Mouse (Mus musculus): ENCODE data around the gene Snx29. TPM values are rescaled to one million over a fixed set of nuclear protein-coding genes. Genes with fewer than 3 reads are reported as not detected.

The Snx29 gene
- polyA plus RNA-seq, 1 experiment from 2014 or later: 12.5 TPM

DNA sequence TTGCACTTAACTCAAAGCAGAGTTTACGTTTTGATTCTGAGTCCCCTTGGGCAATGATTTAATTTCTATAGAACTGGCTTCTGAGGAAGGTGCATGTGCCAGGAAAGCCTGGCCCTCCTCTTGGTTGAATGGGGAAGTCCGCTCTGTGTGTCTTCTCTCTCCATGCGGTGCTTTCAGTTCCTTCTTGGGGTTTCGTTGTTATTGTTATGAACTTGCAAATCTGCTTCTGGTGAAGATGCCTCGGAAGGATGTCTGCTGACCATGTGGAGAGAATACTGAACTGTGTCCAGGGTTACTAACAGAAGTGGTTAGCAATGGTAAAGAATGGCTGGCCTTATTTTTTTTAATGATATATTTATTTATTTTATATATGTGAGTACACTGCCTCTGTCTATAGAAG lies 63.1 kb downstream of the Snx29 start:
- Histone ChIP-seq H3K27me3 (ENCODE audit: control insufficient read depth, insufficient read depth, low read length) (no peaks in the 10 kb centered on the region), H3K36me3 (ENCODE audit: control insufficient read depth, insufficient read depth, low read length) (no peaks in the 10 kb centered on the region), H3K9ac (ENCODE audit: low read length) (no peak overlapping the region), H3K4me1 (replicated peaks; ENCODE audit: control insufficient read depth, insufficient read depth, low read length) (no peaks in the 10 kb centered on the region), H3K4me2 (ENCODE audit: low read depth, low read length, severe bottlenecking) (no peak overlapping the region), H3K27ac (ENCODE audit: low read depth, low read length) (no peak overlapping the region), H3K9me3 (ENCODE audit: control insufficient read depth, low read length) (no peaks in the 10 kb centered on the region), H3K4me3 (ENCODE audit: low read depth, low read length) (no peak overlapping the region)
- 89% methylated on average over 5 of the region's 5 CpGs for WGBS
- ATAC-seq (replicated peaks; ENCODE audit: low FRiP score) (no peak), DNase-seq (ENCODE audit: low spot score) (no peak)

DNA sequence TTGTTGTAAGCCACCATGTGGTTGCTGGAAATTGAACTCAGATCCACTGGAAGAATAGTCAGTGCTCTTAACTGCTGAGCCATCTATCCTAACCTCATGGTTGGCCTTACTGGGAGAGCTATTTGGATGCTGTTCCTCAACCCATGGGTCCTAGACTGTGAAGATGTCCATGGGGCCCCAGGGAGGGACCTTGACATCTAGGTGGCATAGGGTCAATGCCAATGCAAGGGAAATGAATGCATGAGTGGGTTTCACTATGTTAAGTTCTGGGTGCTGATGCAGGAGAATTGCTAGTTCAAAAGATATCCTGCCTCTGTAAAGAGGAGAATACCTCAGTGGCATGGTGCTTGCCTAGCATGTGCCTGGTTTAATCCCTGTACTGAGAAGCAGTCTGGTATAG lies 63.5 kb downstream of the Snx29 start:
- Histone ChIP-seq H3K9ac (ENCODE audit: low read length) (no peak overlapping the region), H3K27ac (ENCODE audit: low read depth, low read length) (no peak overlapping the region), H3K4me2 (ENCODE audit: low read depth, low read length, severe bottlenecking) (no peak overlapping the region), H3K4me1 (replicated peaks; ENCODE audit: control insufficient read depth, insufficient read depth, low read length) (no peaks in the 10 kb centered on the region), H3K9me3 (ENCODE audit: control insufficient read depth, low read length) (no peaks in the 10 kb centered on the region), H3K27me3 (ENCODE audit: control insufficient read depth, insufficient read depth, low read length) (no peaks in the 10 kb centered on the region), H3K4me3 (ENCODE audit: low read depth, low read length) (no peak overlapping the region), H3K36me3 (ENCODE audit: control insufficient read depth, insufficient read depth, low read length) (no peaks in the 10 kb centered on the region)
- no peak for ATAC-seq (replicated peaks; ENCODE audit: low FRiP score)
- peak; percentile 41 for DNase-seq (ENCODE audit: low spot score)

DNA sequence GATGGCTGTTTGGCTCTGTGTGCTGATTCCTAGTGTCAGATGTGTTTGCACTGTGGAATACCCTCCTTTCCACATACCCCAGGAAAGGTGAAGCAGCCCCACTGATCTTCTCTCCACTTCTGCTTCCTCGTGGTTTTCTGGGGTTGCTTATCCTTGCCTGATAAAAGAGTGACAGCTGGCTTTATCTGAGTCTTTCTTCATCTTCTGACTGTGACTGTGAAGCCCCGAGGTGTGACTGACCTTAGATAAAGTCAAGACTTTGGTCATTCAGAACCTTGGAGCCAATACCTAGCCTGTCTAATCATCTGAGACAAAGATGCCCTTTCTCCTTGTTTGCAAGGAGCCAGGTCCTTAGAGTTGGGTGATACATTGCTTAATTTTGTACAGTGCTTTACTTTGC lies 65.4 kb downstream of the Snx29 start:
- no peaks in the 10 kb centered on the region for H3K4me1 ChIP-seq (replicated peaks; ENCODE audit: control insufficient read depth, insufficient read depth, low read length)
- no peak overlapping the region for H3K9ac ChIP-seq (ENCODE audit: low read length)
- ATAC-seq (replicated peaks; ENCODE audit: low FRiP score) (no peak), DNase-seq (ENCODE audit: low spot score) (no peak)
- WGBS: 67% methylated on average over 2 of the region's 2 CpGs
- no peak overlapping the region for H3K4me3 ChIP-seq (ENCODE audit: low read depth, low read length)
- H3K27me3 ChIP-seq (ENCODE audit: control insufficient read depth, insufficient read depth, low read length): no peaks in the 10 kb centered on the region
- no peaks in the 10 kb centered on the region for H3K9me3 ChIP-seq (ENCODE audit: control insufficient read depth, low read length)
- no peak overlapping the region for H3K4me2 ChIP-seq (ENCODE audit: low read depth, low read length, severe bottlenecking)
- H3K36me3 ChIP-seq (ENCODE audit: control insufficient read depth, insufficient read depth, low read length): no peaks in the 10 kb centered on the region
- no peak overlapping the region for H3K27ac ChIP-seq (ENCODE audit: low read depth, low read length)

DNA sequence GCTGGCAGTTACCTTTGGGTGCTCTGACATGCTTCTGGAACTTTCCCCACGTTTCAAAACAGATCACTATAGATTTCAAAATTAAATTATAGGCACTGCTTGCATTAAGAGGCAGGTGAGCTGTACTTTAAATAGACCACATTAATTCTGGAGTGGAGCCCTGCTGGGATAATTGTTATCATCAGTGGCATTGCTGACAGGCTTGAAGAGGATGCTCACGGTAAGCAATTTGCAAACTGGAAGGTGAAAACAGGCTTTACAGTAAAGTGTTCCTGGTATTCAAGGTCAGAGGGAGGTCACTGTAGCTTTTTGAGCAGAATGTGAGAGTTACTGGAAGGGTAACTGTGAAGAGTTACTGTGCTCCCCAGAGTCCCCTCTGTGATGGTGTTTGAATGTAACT lies 66.6 kb downstream of the Snx29 start:
- no peak overlapping the region for H3K4me3 ChIP-seq (ENCODE audit: low read depth, low read length)
- DNase-seq (ENCODE audit: low spot score): no peak
- no peak for ATAC-seq (replicated peaks; ENCODE audit: low FRiP score)

DNA sequence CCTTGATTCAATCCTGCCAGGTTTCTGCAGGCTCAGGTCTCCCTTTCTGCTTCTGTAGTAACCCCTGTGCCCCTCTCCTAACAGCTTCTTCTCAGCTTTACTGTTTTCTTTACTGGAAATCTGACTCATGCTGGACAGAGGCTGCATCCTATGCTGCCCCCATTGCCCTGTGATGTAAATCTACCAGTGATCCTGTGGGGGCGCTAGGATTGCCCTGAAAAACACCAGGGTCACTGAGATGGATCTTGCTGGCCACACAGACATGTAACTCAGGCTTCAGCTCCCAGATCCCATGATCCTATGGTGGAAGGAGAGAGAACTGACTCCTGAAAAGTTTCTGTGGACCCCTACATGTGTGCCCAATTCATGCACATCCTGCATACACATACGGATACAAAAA lies 73.9 kb downstream of the Snx29 start:
- DNase-seq (ENCODE audit: low spot score) (no peak), ATAC-seq (replicated peaks; ENCODE audit: low FRiP score) (no peak)
- Histone ChIP-seq H3K9me3 (ENCODE audit: control insufficient read depth, low read length) (no peaks in the 10 kb centered on the region), H3K9ac (ENCODE audit: low read length) (no peak overlapping the region), H3K27ac (ENCODE audit: low read depth, low read length) (no peak overlapping the region), H3K4me1 (replicated peaks; ENCODE audit: control insufficient read depth, insufficient read depth, low read length) (no peaks in the 10 kb centered on the region), H3K36me3 (ENCODE audit: control insufficient read depth, insufficient read depth, low read length) (no peaks in the 10 kb centered on the region), H3K27me3 (ENCODE audit: control insufficient read depth, insufficient read depth, low read length) (no peaks in the 10 kb centered on the region), H3K4me2 (ENCODE audit: low read depth, low read length, severe bottlenecking) (no peak overlapping the region), H3K4me3 (ENCODE audit: low read depth, low read length) (no peak overlapping the region)
- WGBS: 63% methylated on average over 2 of the region's 2 CpGs

More for the DNA sequence above, 66.6 kb downstream of the Snx29 start:
- 46% methylated on average over 2 of the region's 2 CpGs for WGBS
- no peaks in the 10 kb centered on the region for H3K4me1 ChIP-seq (replicated peaks; ENCODE audit: control insufficient read depth, insufficient read depth, low read length)
- H3K27ac ChIP-seq (ENCODE audit: low read depth, low read length): no peak overlapping the region
- no peak overlapping the region for H3K9ac ChIP-seq (ENCODE audit: low read length)
- no peaks in the 10 kb centered on the region for H3K9me3 ChIP-seq (ENCODE audit: control insufficient read depth, low read length)
- no peaks in the 10 kb centered on the region for H3K36me3 ChIP-seq (ENCODE audit: control insufficient read depth, insufficient read depth, low read length)
- H3K27me3 ChIP-seq (ENCODE audit: control insufficient read depth, insufficient read depth, low read length): no peaks in the 10 kb centered on the region
- H3K4me2 ChIP-seq (ENCODE audit: low read depth, low read length, severe bottlenecking): no peak overlapping the region

DNA sequence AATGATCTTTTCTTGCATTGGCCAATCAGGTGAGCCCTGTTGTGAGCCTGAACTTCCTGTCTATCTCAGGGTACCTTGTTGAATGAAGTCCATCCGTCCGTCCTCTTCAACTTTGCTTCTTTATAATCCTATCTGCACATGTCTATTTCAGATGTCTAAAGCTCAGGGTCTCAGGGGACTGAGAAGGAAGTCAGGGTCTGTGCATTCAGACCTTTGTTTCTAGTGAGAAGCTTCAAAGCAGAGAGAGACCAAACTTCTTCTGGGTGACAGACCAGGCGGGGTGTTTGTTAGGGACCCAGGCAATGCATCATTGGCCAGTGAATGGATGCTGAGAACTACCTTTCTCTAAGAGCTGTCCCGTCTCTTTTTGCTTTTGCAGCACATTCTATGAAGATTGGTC lies 76.7 kb downstream of the Snx29 start:
- ATAC-seq (replicated peaks; ENCODE audit: low FRiP score): no peak
- no peak overlapping the region for H3K4me2 ChIP-seq (ENCODE audit: low read depth, low read length, severe bottlenecking)
- DNase-seq (ENCODE audit: low spot score): no peak
- H3K9me3 ChIP-seq (ENCODE audit: control insufficient read depth, low read length): no peaks in the 10 kb centered on the region
- H3K36me3 ChIP-seq (ENCODE audit: control insufficient read depth, insufficient read depth, low read length): no peaks in the 10 kb centered on the region
- no peaks in the 10 kb centered on the region for H3K27me3 ChIP-seq (ENCODE audit: control insufficient read depth, insufficient read depth, low read length)
- no peak overlapping the region for H3K27ac ChIP-seq (ENCODE audit: low read depth, low read length)
- no peaks in the 10 kb centered on the region for H3K4me1 ChIP-seq (replicated peaks; ENCODE audit: control insufficient read depth, insufficient read depth, low read length)
- no peak overlapping the region for H3K4me3 ChIP-seq (ENCODE audit: low read depth, low read length)
- H3K9ac ChIP-seq (ENCODE audit: low read length): no peak overlapping the region
- 87% methylated on average over 4 of the region's 4 CpGs for WGBS

DNA sequence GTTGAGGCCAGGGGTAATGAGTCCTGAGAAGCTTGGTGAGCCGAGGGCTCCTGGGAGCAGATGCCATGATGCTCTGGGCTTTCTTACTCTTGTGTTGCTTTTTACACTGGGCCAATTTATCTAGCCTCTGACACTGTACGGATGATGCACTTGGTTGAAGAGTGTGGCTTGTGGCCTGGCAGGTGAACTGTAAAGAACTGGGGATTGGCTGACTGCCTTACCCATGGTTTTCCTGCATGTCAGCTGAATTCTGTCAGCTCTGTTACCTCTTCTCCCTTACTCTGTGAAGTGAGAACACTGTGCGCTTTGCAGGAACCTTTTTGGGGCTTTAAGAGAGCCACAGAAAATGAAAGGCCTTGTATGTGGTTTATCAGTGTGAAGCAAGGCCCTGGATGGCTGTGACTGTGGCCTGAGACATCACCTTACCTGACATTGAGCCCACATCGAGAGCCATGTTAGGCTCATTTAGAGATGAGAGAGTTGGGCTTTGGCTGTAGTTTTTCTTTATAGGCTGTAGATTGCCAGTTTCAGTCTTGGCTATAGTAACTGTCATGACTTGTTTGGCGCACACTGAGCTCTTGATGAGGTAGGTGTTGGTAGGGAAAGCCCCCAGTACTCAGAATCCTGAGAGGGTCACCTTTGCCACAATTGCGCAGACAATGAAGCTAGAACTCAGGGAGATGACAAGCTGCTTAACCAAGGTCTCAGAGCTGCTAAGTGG lies 77.3 kb downstream of the Snx29 start:
- H3K4me3 ChIP-seq (ENCODE audit: low read depth, low read length): no peak overlapping the region
- H3K27me3 ChIP-seq (ENCODE audit: control insufficient read depth, insufficient read depth, low read length): no peaks in the 10 kb centered on the region
- H3K36me3 ChIP-seq (ENCODE audit: control insufficient read depth, insufficient read depth, low read length): no peaks in the 10 kb centered on the region
- no peaks in the 10 kb centered on the region for H3K9me3 ChIP-seq (ENCODE audit: control insufficient read depth, low read length)
- H3K4me1 ChIP-seq (replicated peaks; ENCODE audit: control insufficient read depth, insufficient read depth, low read length): no peaks in the 10 kb centered on the region
- ATAC-seq (replicated peaks; ENCODE audit: low FRiP score): no peak
- no peak overlapping the region for H3K27ac ChIP-seq (ENCODE audit: low read depth, low read length)
- WGBS: 91% methylated on average over 6 of the region's 6 CpGs
- no peak overlapping the region for H3K9ac ChIP-seq (ENCODE audit: low read length)
- H3K4me2 ChIP-seq (ENCODE audit: low read depth, low read length, severe bottlenecking): no peak overlapping the region
- DNase-seq (ENCODE audit: low spot score): no peak

DNA sequence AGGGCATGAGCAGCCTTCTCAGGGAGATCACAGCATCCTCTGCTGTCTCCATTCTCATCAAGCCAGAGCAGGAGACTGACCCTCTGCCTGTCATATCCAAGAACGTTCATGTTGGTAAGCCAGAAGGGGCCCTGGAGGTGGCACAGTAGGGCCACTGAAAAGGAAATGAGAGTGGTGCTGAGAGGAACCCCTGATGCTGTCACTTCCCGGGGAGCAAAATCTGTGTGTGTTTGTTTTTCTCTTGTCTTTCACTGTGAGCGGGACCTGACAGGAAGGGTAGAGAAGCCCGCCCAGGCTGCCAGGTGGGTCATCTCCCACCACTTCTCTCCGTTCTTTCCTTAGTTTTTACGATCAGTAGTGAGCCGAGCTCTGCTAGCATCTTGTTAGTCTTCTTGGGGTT lies 78.2 kb downstream of the Snx29 start:
- WGBS: 86% methylated on average over 7 of the region's 7 CpGs
- H3K9ac ChIP-seq (ENCODE audit: low read length): no peak overlapping the region
- DNase-seq (ENCODE audit: low spot score): no peak
- H3K4me3 ChIP-seq (ENCODE audit: low read depth, low read length): no peak overlapping the region
- no peaks in the 10 kb centered on the region for H3K36me3 ChIP-seq (ENCODE audit: control insufficient read depth, insufficient read depth, low read length)
- H3K27me3 ChIP-seq (ENCODE audit: control insufficient read depth, insufficient read depth, low read length): no peaks in the 10 kb centered on the region
- no peaks in the 10 kb centered on the region for H3K9me3 ChIP-seq (ENCODE audit: control insufficient read depth, low read length)
- H3K4me1 ChIP-seq (replicated peaks; ENCODE audit: control insufficient read depth, insufficient read depth, low read length): no peaks in the 10 kb centered on the region
- no peak for ATAC-seq (replicated peaks; ENCODE audit: low FRiP score)
- H3K4me2 ChIP-seq (ENCODE audit: low read depth, low read length, severe bottlenecking): no peak overlapping the region
- no peak overlapping the region for H3K27ac ChIP-seq (ENCODE audit: low read depth, low read length)

DNA sequence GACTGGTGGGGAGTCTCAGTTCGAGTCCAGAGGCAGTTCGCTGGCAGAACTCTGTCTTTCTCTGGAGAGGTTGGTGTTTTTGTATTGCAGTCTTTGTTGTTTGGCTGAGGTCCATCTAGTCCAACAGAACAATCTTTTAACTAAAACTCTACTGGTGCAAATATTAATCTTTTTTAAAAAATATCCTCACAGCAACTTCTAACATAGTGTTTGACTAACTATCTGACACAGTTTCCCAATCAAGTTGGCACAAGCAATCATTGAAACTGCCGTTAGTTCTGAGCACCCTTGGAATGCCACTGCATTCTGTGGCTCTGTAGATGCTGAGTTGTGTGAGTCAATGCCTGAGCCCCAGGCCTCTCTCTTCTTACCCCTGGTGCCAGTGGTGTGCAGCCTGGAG lies 82.5 kb downstream of the Snx29 start:
- H3K9ac ChIP-seq (ENCODE audit: low read length): no peak overlapping the region
- H3K4me3 ChIP-seq (ENCODE audit: low read depth, low read length): no peak overlapping the region
- no peak overlapping the region for H3K27ac ChIP-seq (ENCODE audit: low read depth, low read length)
- H3K9me3 ChIP-seq (ENCODE audit: control insufficient read depth, low read length): no peaks in the 10 kb centered on the region
- 85% methylated on average over 3 of the region's 3 CpGs for WGBS
- H3K4me2 ChIP-seq (ENCODE audit: low read depth, low read length, severe bottlenecking): no peak overlapping the region
- no peak for ATAC-seq (replicated peaks; ENCODE audit: low FRiP score)
- no peaks in the 10 kb centered on the region for H3K4me1 ChIP-seq (replicated peaks; ENCODE audit: control insufficient read depth, insufficient read depth, low read length)
- H3K27me3 ChIP-seq (ENCODE audit: control insufficient read depth, insufficient read depth, low read length): no peaks in the 10 kb centered on the region
- DNase-seq (ENCODE audit: low spot score): no peak
- no peaks in the 10 kb centered on the region for H3K36me3 ChIP-seq (ENCODE audit: control insufficient read depth, insufficient read depth, low read length)

Data from forebrain, embryonic 11.5 days (tissue).